Mouse (Mus musculus) activated CD4-positive, CD25-positive, alpha-beta regulatory T cell (primary cell): Measurements from ENCODE around the gene Tspear. TPM values are rescaled to one million over a fixed set of nuclear protein-coding genes. Genes with fewer than 3 reads are reported as not detected.

ENCODE experiments used
- polyA plus RNA-seq, 2 experiments: library from polyadenylated mRNA; unstranded; fragments of 100-300 nt; shearing (Covaris generic); gene quantifications; one replicate each; pipeline ENCODE4 v1.2.1; 2017

Gene Tspear
- under 1 TPM; 0.29 to 0.33 TPM for polyA plus RNA-seq

DNA sequence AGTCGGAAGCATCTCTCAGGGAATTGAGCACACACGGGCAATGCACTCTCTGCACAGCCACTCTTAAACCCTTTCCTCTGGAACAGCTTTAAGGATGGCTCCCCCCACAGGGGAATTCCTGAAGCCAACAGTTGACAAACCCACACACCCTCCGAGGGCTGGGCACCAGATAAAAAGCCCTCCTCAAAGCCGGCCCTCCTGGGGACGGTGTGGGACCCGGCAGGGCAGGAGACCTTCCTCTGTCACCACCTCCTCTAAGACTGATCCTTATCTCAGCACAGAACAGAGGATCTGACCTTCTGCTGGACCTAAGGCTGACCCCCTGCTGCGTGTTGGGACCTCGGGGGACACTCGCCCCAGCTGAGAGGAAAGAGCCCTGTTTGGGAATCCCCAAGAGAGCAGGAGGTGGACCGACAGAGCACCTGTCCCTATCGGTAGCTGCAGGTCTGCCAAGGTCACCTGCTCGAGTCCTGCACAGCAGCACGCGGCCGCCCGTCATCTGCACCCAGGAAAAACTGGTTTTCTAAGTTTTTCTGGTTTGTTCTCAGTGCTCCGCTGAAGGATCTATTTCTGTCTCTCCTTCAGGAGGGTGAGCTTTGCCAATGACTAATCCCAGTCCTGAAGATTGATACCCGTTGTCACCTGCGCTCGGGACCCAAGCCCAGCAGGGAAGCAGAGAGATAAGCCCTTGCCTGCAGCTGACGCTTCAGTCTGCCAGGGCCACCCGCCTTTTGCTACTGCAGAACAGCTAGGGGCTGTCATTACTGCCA is at the start of gene Tspear:
Gene Tspear, plus strand, starts transcription at position 675 of the 770 bp plus-strand sequence.

DNA sequence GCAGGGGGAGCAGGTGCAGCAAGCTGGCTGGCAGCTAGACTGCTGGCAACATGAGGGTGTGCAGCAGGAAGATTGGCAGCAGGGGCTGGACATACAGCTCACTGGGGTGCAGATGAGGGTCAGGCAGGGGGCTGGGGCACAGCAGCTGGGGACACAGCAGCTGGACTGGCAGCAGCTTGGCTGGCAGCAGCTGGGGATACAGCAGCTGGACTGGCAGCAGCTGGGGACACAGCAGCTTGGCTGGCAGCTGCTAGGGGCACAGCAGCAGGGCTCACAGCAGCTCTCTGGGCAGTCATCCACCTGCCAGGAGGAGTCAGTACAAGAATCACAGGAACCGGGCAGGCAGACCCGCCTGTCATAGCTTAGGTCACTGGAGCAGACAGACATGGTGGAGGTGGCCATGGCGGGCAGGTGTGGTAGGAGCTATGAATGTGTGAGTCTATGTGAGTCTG is 4.0 kb downstream of the Tspear start, which contains the start of gene Gm19402:
Gene Gm19402, minus strand, starts transcription at position 402 of the 452 bp plus-strand sequence.

DNA sequence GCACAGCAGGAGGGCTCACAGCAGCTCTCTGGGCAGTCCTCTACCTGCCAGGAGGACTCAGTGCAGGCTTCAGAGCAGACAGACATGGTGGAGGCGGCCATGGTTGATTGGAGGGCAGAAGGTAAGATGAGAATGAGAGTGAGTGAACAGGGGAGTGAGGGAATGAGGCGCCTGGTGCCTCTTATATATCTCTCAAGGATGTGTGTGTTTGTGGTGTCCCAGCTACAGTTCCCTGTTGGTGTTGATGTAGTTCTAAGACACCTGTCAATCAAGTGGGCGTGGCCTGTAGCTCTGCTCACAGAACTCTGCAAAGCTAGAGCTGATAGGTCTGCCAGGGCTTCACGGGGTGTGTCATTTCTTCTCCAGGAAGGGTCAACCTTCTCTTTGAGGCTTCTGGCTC is 10.8 kb downstream of the Tspear start, which contains the start of gene Gm9508:
Gene Gm9508, minus strand, starts transcription at position 101 of the 400 bp plus-strand sequence.

DNA sequence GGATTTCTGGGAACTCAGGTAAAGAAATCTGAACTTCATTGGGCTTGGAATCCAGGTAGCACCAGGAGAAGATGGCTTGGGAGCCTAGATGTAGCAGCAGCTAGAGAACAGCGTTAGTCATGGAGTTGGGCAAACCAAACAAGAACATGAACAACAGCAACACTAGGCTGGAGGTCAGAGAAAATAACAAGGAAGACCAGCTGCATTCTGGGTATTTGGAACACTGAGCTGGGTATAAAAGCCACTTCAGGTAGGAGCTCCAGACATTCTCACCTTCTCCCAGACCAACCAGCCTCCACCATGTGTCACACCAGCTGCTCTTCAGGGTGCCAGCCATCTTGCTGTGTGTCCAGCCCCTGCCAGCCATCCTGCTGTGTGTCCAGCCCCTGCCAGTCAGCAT is 20.0 kb downstream of the Tspear start, which contains the start of gene Gm10272:
Gene Gm10272, plus strand, starts transcription at position 301 of the 400 bp plus-strand sequence.

DNA sequence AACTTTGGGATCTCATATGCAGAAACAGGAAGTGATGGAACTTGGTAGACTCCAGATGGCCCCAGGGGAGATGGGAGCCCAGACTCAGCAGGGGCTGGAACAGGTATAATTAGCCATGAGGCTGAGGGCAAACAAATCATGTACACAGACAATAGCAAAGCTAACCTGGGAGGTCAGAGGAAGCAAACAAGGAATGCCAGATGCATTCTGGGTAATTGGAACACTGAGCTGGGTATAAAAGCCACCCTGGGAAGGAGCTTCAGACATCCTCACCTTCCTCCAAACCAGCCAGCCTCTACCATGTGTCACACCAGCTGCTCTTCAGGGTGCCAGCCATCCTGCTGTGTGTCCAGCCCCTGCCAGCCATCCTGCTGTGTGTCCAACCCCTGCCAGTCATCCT is 24.8 kb downstream of the Tspear start, which contains the start of gene Gm10024:
Gene Gm10024, plus strand, starts transcription at position 301 of the 400 bp plus-strand sequence.

DNA sequence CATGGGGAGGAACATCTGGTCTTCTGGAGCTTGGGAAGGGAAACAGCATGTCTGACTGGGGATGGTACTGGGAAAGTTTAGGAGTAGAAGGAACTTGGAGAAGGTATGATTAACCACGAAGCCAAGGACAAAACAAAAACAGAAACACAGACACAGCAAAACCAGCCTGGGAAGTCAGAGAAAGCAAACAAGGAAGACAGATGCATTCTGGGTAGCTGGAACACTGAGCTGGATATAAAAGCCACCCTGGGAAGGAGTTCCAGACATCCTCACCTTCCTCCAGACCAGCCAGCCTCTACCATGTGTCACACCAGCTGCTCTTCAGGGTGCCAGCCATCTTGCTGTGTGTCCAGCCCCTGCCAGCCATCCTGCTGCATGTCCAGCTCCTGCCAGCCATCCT is 29.1 kb downstream of the Tspear start, which contains the start of gene Gm10142:
Gene Gm10142, plus strand, starts transcription at position 301 of the 400 bp plus-strand sequence.

DNA sequence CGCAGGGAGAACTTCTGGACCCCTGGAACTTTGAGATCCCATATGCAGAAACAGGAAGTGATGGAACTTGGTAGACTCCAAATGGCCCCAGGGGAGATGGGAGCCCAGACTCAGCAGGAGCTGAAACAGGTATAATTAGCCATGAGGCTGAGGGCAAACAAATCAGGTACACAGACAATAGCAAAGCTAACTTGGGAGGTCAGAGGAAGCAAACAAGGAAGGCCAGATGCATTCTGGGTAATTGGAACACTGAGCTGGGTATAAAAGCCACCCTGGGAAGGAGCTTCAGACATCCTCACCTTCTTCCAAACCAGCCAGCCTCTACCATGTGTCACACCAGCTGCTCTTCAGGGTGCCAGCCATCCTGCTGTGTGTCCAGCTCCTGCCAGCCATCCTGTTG is 33.9 kb downstream of the Tspear start, which contains the start of gene Krtap12-1:
Gene Krtap12-1, plus strand, starts transcription at position 301 of the 400 bp plus-strand sequence.

DNA sequence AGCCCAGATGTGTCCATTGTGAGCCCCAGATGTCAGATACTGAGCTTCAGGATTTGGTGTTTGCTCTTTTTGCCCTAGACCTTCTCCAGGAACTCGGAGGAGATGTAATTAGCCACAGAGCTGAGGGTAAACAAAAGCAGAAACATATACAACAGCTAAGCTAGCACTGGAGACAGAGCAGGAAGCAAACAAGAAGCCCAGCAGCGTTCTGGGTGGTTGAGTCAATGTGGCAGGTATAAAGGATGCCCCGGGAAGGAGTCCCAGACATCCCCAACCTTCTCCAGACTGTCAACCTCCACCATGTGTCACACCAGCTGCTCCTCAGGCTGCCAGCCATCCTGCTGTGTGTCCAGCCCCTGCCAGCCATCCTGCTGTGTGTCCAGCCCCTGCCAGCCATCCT is 39.8 kb downstream of the Tspear start, which contains the start of gene Gm10100:
Gene Gm10100, plus strand, starts transcription at position 301 of the 400 bp plus-strand sequence.

DNA sequence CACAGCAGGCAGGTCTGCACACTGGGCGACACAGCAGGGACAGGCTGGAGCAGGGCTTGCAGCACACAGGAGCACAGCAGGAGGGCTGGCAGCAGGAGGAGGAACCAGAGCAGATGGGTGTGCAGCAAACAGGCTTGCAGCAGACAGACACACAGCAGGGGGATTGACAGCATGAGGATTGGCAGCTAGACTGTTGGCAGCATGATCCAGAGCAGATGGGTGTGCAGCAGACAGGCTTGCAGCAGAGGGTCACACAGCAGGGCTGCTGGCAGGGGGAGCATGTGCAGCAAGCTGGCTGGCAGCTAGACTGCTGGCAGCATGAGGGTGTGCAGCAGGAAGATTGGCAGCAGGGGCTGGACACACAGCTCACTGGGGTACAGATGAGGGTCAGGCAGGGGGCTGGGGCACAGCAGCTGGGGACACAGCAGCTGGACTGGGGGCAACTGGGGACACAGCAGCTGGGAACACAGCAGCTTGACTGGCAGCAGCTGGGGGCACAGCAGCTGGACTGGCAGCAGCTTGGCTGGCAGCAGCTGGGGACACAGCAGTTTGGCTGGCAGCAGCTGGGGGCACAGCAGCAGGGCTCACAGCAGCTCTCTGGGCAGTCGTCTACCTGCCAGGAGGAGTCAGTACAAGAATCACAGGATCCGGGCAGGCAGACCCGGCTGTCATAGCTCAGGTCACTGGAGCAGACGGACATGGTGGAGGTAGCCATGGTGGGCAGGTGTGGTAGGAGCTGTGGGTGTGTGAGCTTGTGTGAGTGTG is 55.7 kb downstream of the Tspear start, which contains the start of gene Gm18596:
Gene Gm18596, minus strand, starts transcription at position 715 of the 765 bp plus-strand sequence.

DNA sequence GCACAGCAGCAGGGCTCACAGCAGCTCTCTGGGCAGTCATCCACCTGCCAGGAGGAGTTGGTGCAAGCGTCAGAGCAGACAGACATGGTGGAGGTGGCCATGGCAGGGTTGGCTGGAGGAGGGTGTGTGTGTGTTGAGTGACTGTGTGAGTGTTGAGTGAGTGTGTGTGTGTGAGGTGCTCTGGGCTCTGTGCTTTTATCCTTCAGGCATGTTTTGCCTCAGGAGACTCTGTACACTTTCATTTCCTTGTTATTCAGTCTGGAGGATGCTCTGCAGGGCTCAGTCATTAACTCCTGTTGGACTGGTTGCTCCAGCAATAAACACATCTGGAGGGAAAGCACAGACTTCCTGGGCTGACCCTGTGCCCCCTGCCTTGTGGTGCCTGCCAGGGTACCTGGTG is 64.9 kb downstream of the Tspear start, which contains the start of gene Gm9736:
Gene Gm9736, minus strand, starts transcription at position 101 of the 400 bp plus-strand sequence.

DNA sequence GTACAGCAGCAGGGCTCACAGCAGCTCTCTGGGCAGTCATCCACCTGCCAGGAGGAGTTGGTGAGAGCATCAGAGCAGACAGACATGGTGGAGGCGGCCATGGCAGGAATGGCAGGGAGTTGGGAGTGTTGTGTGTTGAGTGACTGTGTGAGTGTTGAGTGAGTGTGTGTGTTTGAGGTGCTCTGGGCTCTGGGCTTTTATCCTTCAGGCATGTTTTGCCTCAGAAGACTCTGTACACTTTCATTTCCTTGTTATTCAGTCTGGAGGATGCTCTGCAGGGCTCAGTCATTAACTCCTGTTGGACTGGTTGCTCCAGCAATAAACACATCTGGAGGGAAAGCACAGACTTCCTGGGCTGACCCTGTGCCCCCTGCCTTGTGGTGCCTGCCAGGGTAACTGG is 73.2 kb downstream of the Tspear start, which contains the start of gene Gm3233:
Gene Gm3233, minus strand, starts transcription at position 101 of the 400 bp plus-strand sequence.

DNA sequence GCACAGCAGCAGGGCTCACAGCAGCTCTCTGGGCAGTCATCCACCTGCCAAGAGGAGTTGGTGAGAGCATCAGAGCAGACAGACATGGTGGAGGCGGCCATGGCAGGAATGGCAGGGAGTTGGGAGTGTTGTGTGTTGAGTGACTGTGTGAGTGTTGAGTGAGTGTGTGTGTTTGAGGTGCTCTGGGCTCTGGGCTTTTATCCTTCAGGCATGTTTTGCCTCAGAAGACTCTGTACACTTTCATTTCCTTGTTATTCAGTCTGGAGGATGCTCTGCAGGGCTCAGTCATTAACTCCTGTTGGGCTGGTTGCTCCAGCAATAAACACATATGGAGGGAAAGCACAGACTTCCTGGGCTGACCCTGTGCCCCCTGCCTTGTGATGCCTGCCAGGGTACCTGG is 84.9 kb downstream of the Tspear start, which contains the start of gene Gm3238:
Gene Gm3238, minus strand, starts transcription at position 101 of the 400 bp plus-strand sequence.

DNA sequence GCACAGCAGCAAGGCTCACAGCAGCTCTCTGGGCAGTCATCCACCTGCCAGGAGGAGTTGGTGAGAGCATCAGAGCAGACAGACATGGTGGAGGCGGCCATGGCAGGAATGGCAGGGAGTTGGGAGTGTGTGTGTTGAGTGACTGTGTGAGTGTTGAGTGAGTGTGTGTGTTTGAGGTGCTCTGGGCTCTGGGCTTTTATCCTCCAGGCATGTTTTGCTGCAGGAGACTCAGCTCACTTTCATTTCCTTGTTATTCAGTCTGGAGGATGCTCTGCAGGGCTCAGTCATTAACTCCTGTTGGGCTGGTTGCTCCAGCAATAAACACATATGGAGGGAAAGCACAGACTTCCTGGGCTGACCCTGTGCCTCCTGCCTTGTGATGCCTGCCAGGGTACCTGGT is 90.5 kb downstream of the Tspear start, which contains the start of gene Gm7138:
Gene Gm7138, minus strand, starts transcription at position 101 of the 400 bp plus-strand sequence.

DNA sequence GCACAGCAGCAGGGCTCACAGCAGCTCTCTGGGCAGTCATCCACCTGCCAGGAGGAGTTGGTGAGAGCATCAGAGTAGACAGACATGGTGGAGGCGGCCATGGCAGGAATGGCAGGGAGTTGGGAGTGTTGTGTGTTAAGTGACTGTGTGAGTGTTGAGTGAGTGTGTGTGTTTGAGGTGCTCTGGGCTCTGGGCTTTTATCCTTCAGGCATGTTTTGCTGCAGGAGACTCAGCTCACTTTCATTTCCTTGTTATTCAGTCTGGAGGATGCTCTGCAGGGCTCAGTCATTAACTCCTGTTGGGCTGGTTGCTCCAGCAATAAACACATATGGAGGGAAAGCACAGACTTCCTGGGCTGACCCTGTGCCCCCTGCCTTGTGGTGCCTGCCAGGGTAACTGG is 96.1 kb downstream of the Tspear start, which contains the start of gene Gm3250:
Gene Gm3250, minus strand, starts transcription at position 101 of the 400 bp plus-strand sequence.

DNA sequence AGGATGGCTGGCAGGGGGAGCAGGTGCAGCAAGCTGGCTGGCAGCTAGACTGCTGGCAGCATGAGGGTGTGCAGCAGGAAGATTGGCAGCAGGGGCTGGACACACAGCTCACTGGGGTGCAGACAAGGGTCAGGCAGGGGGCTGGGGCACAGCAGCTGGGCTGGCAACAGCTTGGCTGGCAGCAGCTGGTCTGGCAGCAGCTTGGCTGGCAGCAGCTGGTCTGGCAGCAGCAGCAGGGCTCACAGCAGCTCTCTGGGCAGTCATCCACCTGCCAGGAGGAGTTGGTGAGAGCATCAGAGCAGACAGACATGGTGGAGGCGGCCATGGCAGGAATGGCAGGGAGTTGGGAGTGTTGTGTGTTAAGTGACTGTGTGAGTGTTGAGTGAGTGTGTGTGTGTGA is 101.5 kb downstream of the Tspear start, which contains the start of gene Gm7137:
Gene Gm7137, minus strand, starts transcription at position 325 of the 400 bp plus-strand sequence.

DNA sequence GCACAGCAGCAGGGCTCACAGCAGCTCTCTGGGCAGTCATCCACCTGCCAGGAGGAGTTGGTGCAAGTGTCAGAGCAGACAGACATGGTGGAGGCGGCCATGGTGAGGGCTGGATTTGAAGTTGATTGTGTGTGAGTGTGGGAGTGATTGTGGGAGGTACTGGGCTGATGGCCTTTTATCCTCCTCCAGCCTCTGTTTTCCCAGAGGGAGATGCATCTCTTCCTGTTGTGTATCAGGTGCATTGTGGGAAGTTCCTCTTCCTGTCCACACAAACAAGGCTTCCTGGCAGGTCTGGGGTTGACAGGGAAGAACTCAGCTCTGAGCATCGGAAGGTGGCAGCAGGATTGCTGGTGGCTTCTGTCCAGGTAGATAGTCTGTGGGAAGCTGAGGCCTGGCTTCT is 108.6 kb downstream of the Tspear start, which contains the start of gene Gm9639:
Gene Gm9639, minus strand, starts transcription at position 101 of the 400 bp plus-strand sequence.

DNA sequence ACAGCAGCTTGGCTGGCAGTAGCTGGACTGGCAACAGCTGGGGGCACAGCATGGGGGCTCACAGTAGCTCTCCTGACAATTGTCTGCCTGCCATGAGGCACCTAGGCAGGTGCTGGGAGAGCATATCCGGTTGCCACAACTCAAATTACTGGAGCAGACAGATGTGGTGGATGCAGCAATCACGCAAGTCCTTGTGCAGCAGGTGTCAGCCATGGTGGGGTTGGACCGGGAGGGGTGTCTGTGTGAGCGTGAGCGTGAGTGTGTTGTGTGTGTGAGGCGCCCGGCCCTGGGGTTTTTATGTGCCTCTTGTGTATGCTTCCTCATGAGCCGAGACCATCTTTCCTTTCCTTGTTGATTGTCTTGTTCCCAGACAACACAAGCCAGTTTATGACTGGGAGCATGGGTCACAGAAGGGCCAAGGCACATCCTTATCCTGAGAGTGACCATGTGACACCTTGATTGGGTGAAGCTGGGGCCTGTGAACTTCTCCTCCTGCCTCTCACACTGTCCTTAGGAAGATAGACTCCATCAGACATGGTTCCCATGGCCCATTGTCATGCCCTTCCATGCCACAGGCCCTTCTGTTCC is 112.6 kb downstream of the Tspear start, which contains the start of gene Gm19668:
Gene Gm19668, minus strand, starts transcription at position 213 of the 588 bp plus-strand sequence.

DNA sequence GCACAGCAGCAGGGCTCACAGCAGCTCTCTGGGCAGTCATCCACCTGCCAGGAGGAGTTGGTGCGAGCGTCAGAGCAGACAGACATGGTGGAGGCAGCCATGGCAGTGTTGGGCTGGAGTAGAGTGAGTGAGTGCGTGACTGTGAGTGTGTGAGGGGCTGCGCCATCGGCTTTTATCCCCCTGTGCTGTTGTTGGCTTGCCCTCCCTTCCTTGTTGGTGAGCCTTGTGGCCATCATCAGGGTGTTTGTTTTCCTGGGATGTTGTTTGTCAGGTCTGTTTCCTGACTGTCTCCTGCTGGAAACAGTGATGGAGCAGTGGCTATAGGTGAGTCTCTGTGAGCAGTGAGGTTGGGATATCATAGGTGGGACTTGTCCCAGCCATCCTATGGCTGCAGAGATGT is 125.4 kb downstream of the Tspear start, which contains the start of gene Gm9507:
Gene Gm9507, minus strand, starts transcription at position 101 of the 400 bp plus-strand sequence.

DNA sequence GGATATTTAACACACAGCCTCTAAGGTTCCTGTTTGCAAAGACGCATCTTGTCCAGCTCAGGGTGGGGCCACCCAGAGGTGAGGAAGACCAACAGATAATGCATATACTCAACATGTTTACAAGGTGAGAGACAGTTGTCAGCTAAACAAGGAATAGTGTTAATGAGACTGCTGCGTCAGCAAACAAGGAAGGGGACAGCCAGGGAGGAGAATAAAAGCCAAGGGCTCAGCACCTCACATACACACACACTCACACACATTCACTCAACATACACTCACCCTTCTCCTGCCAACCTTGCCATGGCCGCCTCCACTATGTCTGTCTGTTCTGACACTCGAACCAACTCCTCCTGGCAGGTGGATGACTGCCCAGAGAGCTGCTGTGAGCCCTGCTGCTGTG is 128.0 kb downstream of the Tspear start, which contains the start of gene Gm2696:
Gene Gm2696, plus strand, starts transcription at position 301 of the 400 bp plus-strand sequence.

DNA sequence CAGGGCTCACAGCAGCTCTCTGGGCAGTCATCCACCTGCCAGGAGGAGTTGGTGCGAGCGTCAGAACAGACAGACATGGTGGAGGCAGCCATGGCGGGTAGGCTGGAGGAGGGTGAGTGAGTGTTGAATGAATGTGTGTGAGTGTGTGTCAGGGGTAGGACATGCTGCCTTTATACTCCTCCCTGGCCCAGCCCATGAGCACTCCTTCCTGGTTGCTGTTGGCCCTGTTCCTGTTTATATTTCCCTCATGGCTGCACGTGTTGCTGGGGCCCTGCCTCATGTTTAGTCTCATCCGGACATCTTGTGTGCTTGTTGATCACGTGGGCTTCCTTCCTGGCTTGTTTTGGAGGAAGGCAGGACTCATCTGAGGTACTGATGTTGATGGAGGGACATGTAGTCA is 140.6 kb downstream of the Tspear start, which contains the start of gene Krtap10-4:
Gene Krtap10-4, minus strand, starts transcription at position 145 of the 400 bp plus-strand sequence.

DNA sequence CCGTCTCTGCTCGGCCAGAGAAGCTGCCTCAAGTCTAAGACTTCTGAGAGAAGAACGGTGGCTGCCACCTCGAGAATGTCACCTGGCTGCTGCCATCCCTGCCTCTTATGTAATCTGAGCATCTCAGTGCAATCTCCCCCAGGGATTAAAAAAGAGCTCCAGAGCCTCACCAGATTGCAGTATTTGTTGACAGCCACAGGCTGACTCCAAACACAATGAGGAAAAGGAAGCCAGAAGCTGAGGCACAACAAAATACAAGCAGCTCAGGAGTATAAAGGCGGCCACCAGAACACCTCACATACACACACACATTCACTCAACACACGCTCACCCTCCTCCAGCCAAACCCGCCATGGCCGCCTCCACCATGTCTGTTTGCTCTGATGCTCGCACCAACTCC is 149.3 kb downstream of the Tspear start, which contains the start of gene Krtap10-10:
Gene Krtap10-10, plus strand, starts transcription at position 301 of the 400 bp plus-strand sequence.

DNA sequence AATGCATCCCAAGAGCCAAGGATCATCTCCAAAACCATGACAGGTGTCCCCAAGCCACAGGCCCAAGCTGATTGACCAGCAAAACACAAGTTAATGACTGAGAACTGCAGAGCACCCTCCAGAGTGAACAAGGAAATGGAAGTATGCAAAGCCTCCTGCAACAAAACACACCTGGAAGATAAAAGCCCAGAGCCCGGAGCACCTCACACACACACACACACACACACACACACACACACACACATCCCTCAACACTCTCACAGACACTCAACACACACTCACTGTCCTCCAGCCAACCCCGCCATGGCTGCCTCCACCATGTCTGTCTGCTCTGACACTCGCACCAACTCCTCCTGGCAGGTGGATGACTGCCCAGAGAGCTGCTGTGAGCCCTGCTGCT is 160.1 kb downstream of the Tspear start, which contains the start of gene Gm36176:
Gene Gm36176, plus strand, starts transcription at position 301 of the 400 bp plus-strand sequence.

